Mouse (Mus musculus) hindbrain, embryonic 16.5 days (tissue): ENCODE results near the gene Tas2r120. TPM values are rescaled to one million over a fixed set of nuclear protein-coding genes. Genes with fewer than 3 reads are reported as not detected.
"Not testable (repeated sequence)": the region's sequence is repeated elsewhere in the genome, so short reads cannot be mapped to it uniquely, and the experiment has no call there.

Experiments used
- ATAC-seq: fragments of 200-750 bp; cut with Nextera tagmentation; 2 replicates; pipeline ENCODE4 v1.8.0; 2017; ENCODE audit warnings: moderate TSS enrichment, moderate library complexity
- H3K27ac ChIP-seq: fragments of 300-500 bp; sonication (generic); 2 replicates; pipeline ENCODE4 v1.5.1; 2014; ENCODE audit warnings: low read depth, mild to moderate bottlenecking, control low read depth, low read length, moderate library complexity
- H3K27me3 ChIP-seq: fragments of 300-500 bp; sonication (generic); replicated peaks from 2 replicates; pipeline ENCODE4 v1.6.1; 2014; ENCODE audit warnings: low read length; ENCODE audit not compliant: control insufficient read depth, insufficient read depth
- H3K36me3 ChIP-seq: fragments of 300-500 bp; sonication (generic); 2 replicates; pipeline ENCODE4 v1.6.1; 2014; ENCODE audit warnings: mild to moderate bottlenecking, low read length, moderate library complexity, mixed read lengths; ENCODE audit not compliant: control insufficient read depth, insufficient read depth
- H3K4me1 ChIP-seq: fragments of 300-500 bp; sonication (generic); 2 replicates; pipeline ENCODE4 v1.6.1; 2014; ENCODE audit warnings: low read depth, low read length; ENCODE audit not compliant: control insufficient read depth, insufficient read depth
- H3K4me2 ChIP-seq: fragments of 300-500 bp; sonication (generic); 2 replicates; pipeline ENCODE4 v1.6.1; 2014; ENCODE audit warnings: mild to moderate bottlenecking, low read length, control low read depth, moderate library complexity
- H3K4me3 ChIP-seq: fragments of 300-500 bp; sonication (generic); 2 replicates; pipeline ENCODE4 v1.5.1; 2014; ENCODE audit warnings: mild to moderate bottlenecking, low read length, control low read depth, moderate library complexity
- H3K9ac ChIP-seq: fragments of 300-500 bp; sonication (generic); 2 replicates; pipeline ENCODE4 v1.6.1; 2014; ENCODE audit warnings: low read depth, mild to moderate bottlenecking, control low read depth, low read length, moderate library complexity
- H3K9me3 ChIP-seq: fragments of 300-500 bp; sonication (generic); 2 replicates; pipeline ENCODE4 v1.6.1; 2014; ENCODE audit warnings: mild to moderate bottlenecking, low read length, moderate library complexity; ENCODE audit not compliant: control insufficient read depth
- WGBS: fragments of 180-500 bp; shearing (Covaris S2); extraction: QIAGEN DNeasy Blood & Tissue Kit; methylation state at CpG from one replicate; pipeline ENCODE4 v1.1.7; 2014; 5-methylcytosine and 5-hydroxymethylcytosine counted together
- polyA plus RNA-seq: library from polyadenylated mRNA; unstranded; fragments of >200 nt; fragmentation: Nextera tagmentation; extraction: Ambion mirVana; gene quantifications from 2 replicates; pipeline ENCODE4 v1.2.1, GENCODE M21; 2015

Gene Tas2r120
- not detected in 2 replicates for polyA plus RNA-seq

- ATAC-seq, result no peak
- H3K4me1 ChIP-seq, result no peaks in the 10 kb centered on the region
- no peak within 1 kb of the TSS for H3K4me3 ChIP-seq
- no peaks in the 10 kb centered on the region for H3K9me3 ChIP-seq
- no peaks in the 10 kb centered on the region for H3K36me3 ChIP-seq
- no peak within 1 kb of the TSS for H3K9ac ChIP-seq
- H3K27ac ChIP-seq, result no peak within 1 kb of the TSS
- H3K27me3 ChIP-seq, result no peaks in the 10 kb centered on the region
- H3K4me2 ChIP-seq, result no peak within 1 kb of the TSS
Observed at GRCm38 (mm10) chr6:132656653-132657052, at the start of gene Tas2r120. Tas2r120 (plus strand) TSS chr6:132656953.

DNA sequence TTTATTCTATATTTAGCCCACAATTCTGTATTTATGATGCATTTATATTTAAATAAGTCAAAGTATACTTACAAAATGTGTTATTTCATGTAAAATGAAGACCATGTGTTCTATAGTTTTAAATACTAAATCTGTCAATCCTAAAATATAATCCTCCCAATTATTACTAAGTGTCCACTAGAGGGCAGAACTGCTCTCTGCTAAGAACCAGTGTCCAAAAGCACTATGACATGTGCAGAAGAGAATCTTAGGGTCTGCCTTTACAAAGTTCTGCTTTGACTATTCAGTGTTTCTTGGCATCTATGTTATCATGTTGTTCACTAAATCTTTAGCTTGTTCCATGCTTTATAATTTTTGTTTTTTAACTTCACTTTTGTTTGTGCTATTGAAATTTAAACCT lies 7.4 kb upstream of the Tas2r120 start:
- H3K27me3 ChIP-seq, result no peaks in the 10 kb centered on the region
- H3K9me3 ChIP-seq, result no peaks in the 10 kb centered on the region
- no peak overlapping the region for H3K27ac ChIP-seq
- no peaks in the 10 kb centered on the region for H3K36me3 ChIP-seq
- no peak overlapping the region for H3K9ac ChIP-seq
- H3K4me2 ChIP-seq, result no peak overlapping the region
- no peaks in the 10 kb centered on the region for H3K4me1 ChIP-seq
- H3K4me3 ChIP-seq, result no peak overlapping the region
- no peak for ATAC-seq

- 85% methylated on average over 1 of the region's 1 CpGs for WGBS
Observed at GRCm38 (mm10) chr6:132651426-132651825, 5.3 kb upstream of the Tas2r120 start, which contains the start of gene A630073D07Rik. A630073D07Rik (minus strand) TSS chr6:132651526.

DNA sequence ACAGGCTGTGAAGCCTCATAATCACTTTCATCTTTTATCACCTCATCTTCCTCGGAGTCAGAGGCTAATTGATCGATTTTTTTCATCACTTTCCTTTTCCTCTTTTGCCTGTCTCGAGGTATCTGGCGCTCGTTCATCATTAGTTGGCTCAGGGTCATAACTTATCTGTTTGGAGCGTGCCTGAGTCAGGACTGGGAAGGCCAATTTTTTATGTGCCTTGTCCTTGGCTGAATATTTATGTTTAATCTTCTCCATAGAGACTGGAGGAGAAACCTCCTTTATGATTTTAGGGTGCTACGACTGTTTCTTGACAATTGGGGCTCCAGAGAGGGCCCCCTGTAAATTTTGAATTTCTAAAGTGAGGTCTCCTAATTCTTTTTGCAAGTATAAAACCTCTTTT lies 34.8 kb downstream of the Tas2r120 start:
- WGBS, result 82% methylated on average over 7 of the region's 7 CpGs
- not testable (repeated sequence) for H3K36me3 ChIP-seq, H3K4me2 ChIP-seq, H3K9me3 ChIP-seq, H3K9ac ChIP-seq, H3K4me3 ChIP-seq, H3K4me1 ChIP-seq, H3K27me3 ChIP-seq, H3K27ac ChIP-seq, ATAC-seq

More at GRCm38 (mm10) chr6:132651426-132651825, 5.3 kb upstream of the Tas2r120 start, which contains the start of gene A630073D07Rik:
- H3K4me3 ChIP-seq, result no peak within 1 kb of the TSS
- H3K4me1 ChIP-seq, result no peaks in the 10 kb centered on the region
- H3K36me3 ChIP-seq, result no peaks in the 10 kb centered on the region
- no peaks in the 10 kb centered on the region for H3K9me3 ChIP-seq
- no peak within 1 kb of the TSS for H3K4me2 ChIP-seq
- no peaks in the 10 kb centered on the region for H3K27me3 ChIP-seq
- no peak for ATAC-seq
- H3K27ac ChIP-seq, result no peak within 1 kb of the TSS
- no peak within 1 kb of the TSS for H3K9ac ChIP-seq

GRCm38 (mm10) chr6:132700907-132701306 lies 44.2 kb downstream of the Tas2r120 start, which contains the start of gene Tas2r121:
Tas2r121 (minus strand) TSS chr6:132701007.
- no peaks in the 10 kb centered on the region for H3K27me3 ChIP-seq
- 79% methylated on average over 1 of the region's 1 CpGs for whole genome bisulfite sequencing
- no peak within 1 kb of the TSS for H3K4me2 ChIP-seq
- H3K36me3 ChIP-seq, result no peaks in the 10 kb centered on the region
- H3K9ac ChIP-seq, result no peak within 1 kb of the TSS
- no peaks in the 10 kb centered on the region for H3K4me1 ChIP-seq
- no peak within 1 kb of the TSS for H3K27ac ChIP-seq
- H3K4me3 ChIP-seq, result no peak within 1 kb of the TSS
- no peak for ATAC-seq
- H3K9me3 ChIP-seq, result no peaks in the 10 kb centered on the region

Other genes with a start within 250 kb of the Tas2r120 start
- gene Prh1, start 87.1 kb upstream of the Tas2r120 start, polyA plus RNA-seq, result not detected in 2 replicates
- gene Prp2, start 61.0 kb upstream of the Tas2r120 start, polyA plus RNA-seq, result not detected in 2 replicates
- not detected in 2 replicates for gene A630073D07Rik, start 5.4 kb upstream of the Tas2r120 start, polyA plus RNA-seq
- gene Tas2r121, start 44.1 kb downstream of the Tas2r120 start, polyA plus RNA-seq, result not detected in 2 replicates
- not detected in 2 replicates for gene Tas2r122, start 55.0 kb downstream of the Tas2r120 start, polyA plus RNA-seq
- not detected in 2 replicates for gene Tas2r115, start 81.1 kb downstream of the Tas2r120 start, polyA plus RNA-seq
- not detected in 2 replicates for gene Tas2r124, start 97.8 kb downstream of the Tas2r120 start, polyA plus RNA-seq
- not detected in 2 replicates for gene Tas2r102, start 105.2 kb downstream of the Tas2r120 start, polyA plus RNA-seq
- not detected in 2 replicates for gene Tas2r136, start 121.2 kb downstream of the Tas2r120 start, polyA plus RNA-seq
- gene Tas2r117, start 145.9 kb downstream of the Tas2r120 start, polyA plus RNA-seq, result not detected in 2 replicates
- not detected in 2 replicates for gene Tas2r123, start 190.2 kb downstream of the Tas2r120 start, polyA plus RNA-seq
- gene Tas2r116, start 198.5 kb downstream of the Tas2r120 start, polyA plus RNA-seq, result not detected in 2 replicates
- not detected in 2 replicates for gene Tas2r110, start 211.1 kb downstream of the Tas2r120 start, polyA plus RNA-seq
- not detected in 2 replicates for gene Tas2r113, start 236.1 kb downstream of the Tas2r120 start, polyA plus RNA-seq